Mouse (Mus musculus): Measurements from ENCODE around the gene Tns1. TPM values are rescaled to one million over a fixed set of nuclear protein-coding genes. Genes with fewer than 3 reads are reported as not detected.

Gene Tns1
- total and polyA plus RNA-seq, 3 experiments = 0.40 to 3.6 (median 0.89) TPM

DNA sequence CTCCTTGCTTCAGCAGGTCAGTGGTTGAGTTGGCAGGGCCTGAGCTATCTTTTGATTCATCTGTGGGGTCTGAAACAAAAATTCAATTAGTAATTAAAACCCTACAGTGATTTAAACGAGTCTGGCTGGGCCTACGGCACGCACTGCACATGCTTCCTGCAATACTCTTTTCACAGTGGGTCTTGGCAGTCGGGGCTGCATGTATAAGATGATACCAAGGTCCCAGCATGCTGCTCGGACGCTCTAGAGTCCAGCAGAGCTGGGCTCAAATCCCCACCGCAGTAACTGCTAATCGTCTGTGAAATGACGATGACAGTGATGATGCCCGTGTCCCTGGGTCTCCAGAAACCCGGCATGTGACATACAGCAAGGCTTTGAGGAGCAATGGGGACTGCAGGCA lies 206.2 kb downstream of the Tns1 start:
- DNase-seq (ENCODE audit: extremely low read depth) = no peak
- peaks cover 17 to 45% of the 10 kb centered on the region in 2 experiments for H3K4me1 ChIP-seq (ENCODE audit: control insufficient read depth in 1 of 2, insufficient read depth in 2 of 2)
- no peaks in the 10 kb centered on the region for H3K9me3 ChIP-seq (replicated peaks; ENCODE audit: low read length)
- peaks cover 0 to 22% of the 10 kb centered on the region in 2 experiments for H3K36me3 ChIP-seq (replicated peaks in 1 of 2; ENCODE audit: control insufficient read depth in 1 of 2, insufficient read depth in 1 of 2, low read length in 1 of 2)
- H3K4me2 ChIP-seq (ENCODE audit: insufficient read depth, low read depth, poor library complexity, severe bottlenecking) = no peak overlapping the region
- H3K79me2 ChIP-seq (replicated peaks; ENCODE audit: control insufficient read depth, extremely low read depth, insufficient read depth, poor library complexity, severe bottlenecking) = no peaks in the 10 kb centered on the region
- H3K9ac ChIP-seq (ENCODE audit: insufficient read depth, low read depth) = no peak overlapping the region
- H3K27me3 ChIP-seq (replicated peaks) = no peaks in the 10 kb centered on the region
- in situ Hi-C loops (cut with MboI; ENCODE audit: low pct_ligation_motif_present, low pct_unique_long_range_greater_than_20kb, low sequenced_read_pairs) (no loop called here), dilution Hi-C loops (cut with MboI; ENCODE audit: extremely low pct_ligation_motif_present, extremely low pct_unique_long_range_greater_than_20kb, low sequenced_read_pairs) (no loop called here)
- TF ChIP-seq RCOR1 (conservative IDR thresholded peaks at IDR 0.05; ENCODE audit: low read depth, low read length) = no peak
- no peak for TF ChIP-seq JUN (IDR thresholded peaks at IDR 0.05; ENCODE audit: insufficient read depth, low read depth, low read length)
- no peak for TF ChIP-seq HCFC1 (IDR thresholded peaks at IDR 0.05; ENCODE audit: low read depth, low read length)
- no peak for TF ChIP-seq ETS1 (conservative IDR thresholded peaks at IDR 0.05; ENCODE audit: low read depth, low read length)
- no peak for TF ChIP-seq USF1 (IDR thresholded peaks at IDR 0.05; ENCODE audit: low read depth, low read length)
- no peak for TF ChIP-seq NELFE (IDR thresholded peaks at IDR 0.05; ENCODE audit: low read depth, low read length)
- no peak for TF ChIP-seq MXI1 (IDR thresholded peaks at IDR 0.05; ENCODE audit: low read depth, low read length)
- no peak for TF ChIP-seq E2F4 (IDR thresholded peaks at IDR 0.05; ENCODE audit: insufficient replicate concordance, low read depth, low read length)
- no peak for TF ChIP-seq MAX (IDR thresholded peaks at IDR 0.05; ENCODE audit: low read length)
- no peak for TF ChIP-seq JUND (conservative IDR thresholded peaks at IDR 0.05; ENCODE audit: low read depth, low read length)
- no peak for TF ChIP-seq NRF1 (IDR thresholded peaks at IDR 0.05; ENCODE audit: low read depth, low read length)
- TF ChIP-seq CHD2 (IDR thresholded peaks at IDR 0.05; ENCODE audit: low read length) = no peak
- no peak for TF ChIP-seq MYC (IDR thresholded peaks at IDR 0.05; ENCODE audit: low read depth, low read length)
- no peak for TF ChIP-seq TBP (conservative IDR thresholded peaks at IDR 0.05; ENCODE audit: low read depth, low read length)
- no peak for TF ChIP-seq MAZ (IDR thresholded peaks at IDR 0.05; ENCODE audit: low read depth, low read length)
- TF ChIP-seq PAX5 (IDR thresholded peaks at IDR 0.05; ENCODE audit: low read length) = no peak
- no peak for TF ChIP-seq POLR2A (IDR thresholded peaks at IDR 0.05; ENCODE audit: low read depth, low read length)
- TF ChIP-seq ZMIZ1 (IDR thresholded peaks at IDR 0.05; ENCODE audit: low read depth, low read length) = no peak
- no peak for TF ChIP-seq ZNF384 (IDR thresholded peaks at IDR 0.05; ENCODE audit: low read depth, low read length)
- no peak overlapping the region for H3K27ac ChIP-seq (ENCODE audit: insufficient read depth, low read depth)
- H3K4me3 ChIP-seq (replicated peaks in 1 of 3; ENCODE audit: low read depth in 2 of 3, low read length in 2 of 3, poor library complexity in 1 of 3) = no peak overlapping the region

GRCm38 (mm10) chr1:73916298-73916697 lies 208.0 kb downstream of the Tns1 start:
- Histone ChIP-seq H3K27me3 (replicated peaks) (no peaks in the 10 kb centered on the region), H3K4me1 (ENCODE audit: control insufficient read depth in 1 of 2, insufficient read depth in 2 of 2) (peaks cover 17 to 53% of the 10 kb centered on the region in 2 experiments), H3K4me3 (replicated peaks in 1 of 3; ENCODE audit: low read depth in 2 of 3, low read length in 2 of 3, poor library complexity in 1 of 3) (no peak overlapping the region), H3K4me2 (ENCODE audit: insufficient read depth, low read depth, poor library complexity, severe bottlenecking) (no peak overlapping the region), H3K36me3 (replicated peaks in 1 of 2; ENCODE audit: control insufficient read depth in 1 of 2, insufficient read depth in 1 of 2, low read length in 1 of 2) (peaks cover 0 to 21% of the 10 kb centered on the region in 2 experiments), H3K79me2 (replicated peaks; ENCODE audit: control insufficient read depth, extremely low read depth, insufficient read depth, poor library complexity, severe bottlenecking) (no peaks in the 10 kb centered on the region), H3K9ac (ENCODE audit: insufficient read depth, low read depth) (no peak overlapping the region), H3K9me3 (replicated peaks; ENCODE audit: low read length) (no peaks in the 10 kb centered on the region), H3K27ac (ENCODE audit: insufficient read depth, low read depth) (no peak overlapping the region)
- in situ Hi-C loops (cut with MboI; ENCODE audit: low pct_ligation_motif_present, low pct_unique_long_range_greater_than_20kb, low sequenced_read_pairs) = no loop called here
- dilution Hi-C loops (cut with MboI; ENCODE audit: extremely low pct_ligation_motif_present, extremely low pct_unique_long_range_greater_than_20kb, low sequenced_read_pairs) = no loop called here
- DNase-seq (ENCODE audit: extremely low read depth) = no peak
- no peak for TF ChIP-seq BHLHE40 (IDR thresholded peaks at IDR 0.05; ENCODE audit: low read depth, low read length)
- no peak for TF ChIP-seq EP300 (IDR thresholded peaks at IDR 0.05; ENCODE audit: low read length)
- no peak for TF ChIP-seq MEF2A (IDR thresholded peaks at IDR 0.05; ENCODE audit: borderline replicate concordance, low read depth, low read length)
- TF ChIP-seq NRF1 (IDR thresholded peaks at IDR 0.05; ENCODE audit: low read depth, low read length) = no peak
- TF ChIP-seq SIN3A (IDR thresholded peaks at IDR 0.05; ENCODE audit: low read length) = no peak
- no peak for TF ChIP-seq MAFK (IDR thresholded peaks at IDR 0.05; ENCODE audit: insufficient replicate concordance, low read length)
- TF ChIP-seq POLR2AphosphoS2 (IDR thresholded peaks at IDR 0.05; ENCODE audit: low read depth, low read length) = no peak
- TF ChIP-seq IRF4 (IDR thresholded peaks at IDR 0.05; ENCODE audit: low read depth, low read length) = no peak
- no peak for TF ChIP-seq ZC3H11A (IDR thresholded peaks at IDR 0.05; ENCODE audit: low read depth, low read length)
- TF ChIP-seq JUND (conservative IDR thresholded peaks at IDR 0.05; ENCODE audit: low read depth, low read length) = no peak
- TF ChIP-seq JUN (IDR thresholded peaks at IDR 0.05; ENCODE audit: insufficient read depth, low read depth, low read length) = no peak
- TF ChIP-seq HCFC1 (IDR thresholded peaks at IDR 0.05; ENCODE audit: low read depth, low read length) = no peak

Measured in CH12.LX (cell line).